Mouse (Mus musculus) brain, embryonic 14.5 days (tissue): ENCODE measurements around the gene Olfr888.

ENCODE experiments used
- CTCF ChIP-seq: fragments of 200-500 bp; IDR thresholded peaks from 2 replicates; pipeline ENCODE4 v1.5.1; 2012; ENCODE audit warnings: inconsistent platforms, mild to moderate bottlenecking, moderate library complexity, borderline replicate concordance; ENCODE audit not compliant: insufficient read depth, insufficient read length; ENCODE audit errors: extremely low read depth
- POLR2A ChIP-seq: fragments of 200-500 bp; IDR thresholded peaks from 2 replicates; pipeline ENCODE4 v1.6.1; 2012; ENCODE audit warnings: mild to moderate bottlenecking, inconsistent platforms, borderline replicate concordance; ENCODE audit not compliant: poor library complexity, insufficient read depth, insufficient read length, severe bottlenecking; ENCODE audit errors: extremely low read depth

DNA sequence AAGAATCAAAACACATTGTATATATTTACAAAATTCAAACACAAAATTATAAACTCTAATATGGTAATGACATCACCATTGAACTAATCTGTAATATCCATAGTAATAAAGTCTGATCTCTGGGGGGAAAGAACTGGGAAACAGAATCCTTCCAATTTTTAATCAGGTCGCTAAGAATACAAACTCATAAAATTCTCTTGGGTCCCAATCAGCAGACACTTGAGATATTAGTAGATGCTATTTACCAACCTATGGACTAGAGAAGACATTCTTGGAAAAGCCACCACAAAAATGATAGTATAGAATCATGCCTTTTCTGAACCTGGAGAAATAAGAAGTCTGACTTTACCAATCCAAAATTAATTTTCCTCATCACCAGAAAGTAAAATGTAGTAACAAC, at the start of gene Olfr888:
- no peak for TF ChIP-seq POLR2A
- no peak for TF ChIP-seq CTCF
